Mouse (Mus musculus) lung, postnatal 0 days (tissue): ENCODE results near the gene Fam118b.

Source experiments
- CTCF ChIP-seq: IDR thresholded peaks from 2 replicates; pipeline ENCODE4 v1.5.1; 2016; ENCODE audit warnings: antibody characterized with exemption, mild to moderate bottlenecking
- EP300 ChIP-seq: IDR thresholded peaks from 2 replicates; pipeline ENCODE4 v1.6.1; 2016; ENCODE audit warnings: antibody characterized with exemption, mild to moderate bottlenecking, control low read depth

DNA sequence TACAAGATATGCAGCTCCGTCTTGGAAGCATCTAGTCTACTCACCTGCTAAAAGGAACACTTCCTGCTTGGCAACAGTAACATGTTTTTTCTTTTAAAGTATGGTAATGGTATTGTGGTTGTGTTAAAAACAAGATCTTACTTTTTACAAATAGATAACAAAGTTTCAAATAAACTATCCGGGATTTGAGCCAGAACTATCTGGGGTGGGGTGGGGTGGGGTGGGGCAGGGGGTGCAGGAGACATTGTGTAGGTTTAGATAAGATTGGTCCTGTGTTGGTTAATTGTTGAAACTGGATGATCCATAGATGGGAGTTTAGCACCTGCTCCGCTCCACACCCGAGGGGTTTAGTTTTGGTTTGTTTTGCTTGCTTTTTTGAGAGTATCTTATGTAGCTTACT lies 5.2 kb downstream of the Fam118b start:
- TF ChIP-seq CTCF (no peak), EP300 (no peak)
